Mouse (Mus musculus) spleen, adult 2 months (tissue): ENCODE measurements around the gene Ifitm6.
"Not testable (repeated sequence)": the region's sequence is repeated elsewhere in the genome, so short reads cannot be mapped to it uniquely, and the experiment has no call there.

ENCODE experiments used
- CTCF ChIP-seq: fragments of 200-500 bp; IDR thresholded peaks from 2 replicates; pipeline ENCODE4 v1.5.1; 2011; ENCODE audit warnings: mild to moderate bottlenecking, inconsistent platforms; ENCODE audit not compliant: insufficient read depth, insufficient read length, insufficient replicate concordance; ENCODE audit errors: extremely low read depth
- POLR2A ChIP-seq: fragments of 200-500 bp; IDR thresholded peaks from 2 replicates; pipeline ENCODE4 v1.6.1; 2011; ENCODE audit warnings: low read depth, low read length, inconsistent platforms

DNA sequence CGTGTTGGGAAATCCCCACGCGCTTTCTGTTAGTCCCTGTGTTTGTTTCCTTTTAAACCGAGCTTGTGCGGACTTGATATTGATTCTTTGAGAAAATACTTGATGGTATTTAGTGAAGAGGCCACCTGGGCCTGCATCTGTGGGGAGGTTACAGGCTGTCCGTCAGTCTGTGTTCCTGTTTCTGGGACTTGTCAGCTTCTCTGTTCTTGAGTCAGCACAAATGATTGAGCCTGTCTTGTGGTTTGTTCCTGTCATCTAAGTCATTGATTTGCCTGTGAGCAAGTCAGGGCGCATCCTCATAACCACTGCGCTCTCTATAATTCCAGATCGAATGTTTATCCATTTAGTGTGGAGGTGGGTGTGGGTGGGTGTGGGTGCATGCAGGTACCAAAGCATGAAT, 41.0 kb downstream of the Ifitm6 start:
- TF ChIP-seq POLR2A, CTCF: not testable (repeated sequence)
